Mouse (Mus musculus): Measurements from ENCODE around the gene Htra2. TPM values are rescaled to one million over a fixed set of nuclear protein-coding genes. Genes with fewer than 3 reads are reported as not detected.

Htra2 gene
- polyA plus RNA-seq, 1 experiment from 2014 or later, result 147 TPM

DNA sequence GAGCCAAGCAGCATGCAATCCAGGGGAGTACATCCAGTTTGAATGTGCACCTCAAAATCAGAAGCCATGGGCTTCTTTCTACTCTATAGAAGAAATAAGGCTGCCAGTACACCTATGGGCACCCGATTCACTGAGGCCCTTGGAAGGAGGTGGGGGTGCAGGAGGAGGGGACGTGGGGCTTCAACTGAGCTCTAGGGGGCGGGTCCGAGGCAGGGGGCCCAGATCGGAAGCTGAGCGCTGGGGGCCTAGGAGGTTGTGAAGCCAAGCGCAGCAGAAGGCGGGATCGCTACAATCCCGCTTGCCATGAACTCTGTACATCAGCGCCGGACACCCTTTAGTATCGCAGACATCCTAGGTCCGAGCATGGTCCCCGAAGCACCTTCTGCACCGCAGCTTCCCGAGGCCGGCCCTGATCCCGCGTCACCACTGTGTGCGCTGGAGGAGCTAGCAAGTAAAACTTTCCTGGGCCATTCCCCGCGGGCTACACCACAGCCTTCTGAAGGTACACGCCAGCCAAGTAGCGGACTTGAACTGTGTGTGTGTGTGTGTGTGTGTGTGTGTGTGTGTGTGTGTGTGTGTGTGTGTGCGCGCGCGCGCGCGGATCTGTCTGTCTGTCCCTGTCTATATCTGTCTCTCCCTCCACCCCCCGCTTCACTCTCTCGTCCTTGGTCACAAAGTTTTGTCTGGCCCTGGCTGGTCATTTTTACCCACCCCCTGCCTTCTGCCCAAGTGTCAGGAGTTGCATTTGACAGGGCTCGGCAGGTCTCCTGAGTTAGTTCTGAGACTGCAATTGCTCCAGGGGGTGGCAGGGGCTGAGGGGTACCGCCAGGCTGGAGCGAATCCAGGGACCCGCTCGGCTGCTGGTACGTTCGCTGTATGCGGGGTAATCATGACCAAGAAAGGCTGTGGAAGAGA lies 31.3 kb upstream of the Htra2 start, which contains the start of gene Lbx2:
Gene Lbx2 (plus strand): TSS at position 247 of the 915 bp plus-strand sequence.
- no peak within 1 kb of the TSS for H3K27ac ChIP-seq
- H3K36me3 ChIP-seq, result peaks cover 12% of the 10 kb centered on the region
- H3K4me3 ChIP-seq, result peak within 1 kb of the TSS; percentile 29
- peaks cover 15% of the 10 kb centered on the region; the same call in 1 of the 2 replicates for H3K4me1 ChIP-seq
- ATAC-seq, result 0 out of 2 replicates have a peak, but pooled peaks have one; percentile 30
- no peaks in the 10 kb centered on the region for H3K9me3 ChIP-seq (replicated peaks)
- H3K27me3 ChIP-seq (replicated peaks), result peaks cover 95% of the 10 kb centered on the region
- H3K9ac ChIP-seq, result no peak within 1 kb of the TSS
- peak within 1 kb of the TSS; percentile 56 for H3K4me2 ChIP-seq
- 2% methylated on average over 35 of the region's 42 CpGs for WGBS (ENCODE audit: insufficient replicate concordance)

- Histone ChIP-seq H3K4me1 (peaks cover 28% of the 10 kb centered on the region), H3K9me3 (replicated peaks) (no peaks in the 10 kb centered on the region), H3K4me3 (no peak overlapping the region), H3K27ac (no peak overlapping the region), H3K27me3 (replicated peaks) (peaks cover 77% of the 10 kb centered on the region), H3K9ac (no peak overlapping the region), H3K36me3 (peaks cover 31% of the 10 kb centered on the region), H3K4me2 (no peak overlapping the region)
- ATAC-seq, result no peak
- WGBS (ENCODE audit: insufficient replicate concordance), result 22% methylated on average over 6 of the region's 6 CpGs
Measured at GRCm38 (mm10) chr6:83084477-83084876, 29.4 kb upstream of the Htra2 start.

- peaks cover 67% of the 10 kb centered on the region for H3K27me3 ChIP-seq (replicated peaks)
- H3K9ac ChIP-seq, result no peak overlapping the region
- H3K36me3 ChIP-seq, result peaks cover 32% of the 10 kb centered on the region
- 25% methylated on average over 5 of the region's 5 CpGs for WGBS (ENCODE audit: insufficient replicate concordance)
- H3K4me3 ChIP-seq, result no peak overlapping the region
- no peak for ATAC-seq
- H3K4me1 ChIP-seq, result peaks cover 36% of the 10 kb centered on the region
- no peak overlapping the region for H3K27ac ChIP-seq
- H3K9me3 ChIP-seq (replicated peaks), result no peaks in the 10 kb centered on the region
- H3K4me2 ChIP-seq, result no peak overlapping the region
Measured at GRCm38 (mm10) chr6:83083497-83083896, 28.4 kb upstream of the Htra2 start.

GRCm38 (mm10) chr6:83080210-83080609 lies 25.1 kb upstream of the Htra2 start:
- H3K9me3 ChIP-seq (replicated peaks), result no peaks in the 10 kb centered on the region
- peaks cover 58% of the 10 kb centered on the region for H3K27me3 ChIP-seq (replicated peaks)

GRCm38 (mm10) chr6:83078324-83078858 lies 23.3 kb upstream of the Htra2 start:
- Histone ChIP-seq H3K9ac (peak overlapping the region; percentile 78), H3K4me1 (peaks cover 27% of the 10 kb centered on the region), H3K4me2 (peak overlapping the region; percentile 83), H3K27ac (peak overlapping the region; percentile 85), H3K36me3 (peaks cover 32% of the 10 kb centered on the region), H3K9me3 (replicated peaks) (no peaks in the 10 kb centered on the region), H3K4me3 (peak overlapping the region; percentile 78), H3K27me3 (replicated peaks) (peaks cover 58% of the 10 kb centered on the region)
- under 1% methylated on average over 46 of the region's 46 CpGs for WGBS (ENCODE audit: insufficient replicate concordance)
- peak; percentile 90 for ATAC-seq

More at GRCm38 (mm10) chr6:83080210-83080609, 25.1 kb upstream of the Htra2 start:
- whole genome bisulfite sequencing (ENCODE audit: insufficient replicate concordance), result 83% methylated on average over 5 of the region's 5 CpGs
- peaks cover 27% of the 10 kb centered on the region for H3K4me1 ChIP-seq
- H3K4me2 ChIP-seq, result no peak overlapping the region
- H3K27ac ChIP-seq, result no peak overlapping the region
- no peak overlapping the region for H3K9ac ChIP-seq
- no peak overlapping the region for H3K4me3 ChIP-seq
- H3K36me3 ChIP-seq, result peaks cover 32% of the 10 kb centered on the region
- ATAC-seq, result no peak

- under 1% methylated on average over 54 of the region's 54 CpGs for WGBS (ENCODE audit: insufficient replicate concordance)
- peak within 1 kb of the TSS; percentile 85 for H3K27ac ChIP-seq
- H3K36me3 ChIP-seq, result peaks cover 32% of the 10 kb centered on the region
- H3K4me1 ChIP-seq, result peaks cover 27% of the 10 kb centered on the region
- no peaks in the 10 kb centered on the region for H3K9me3 ChIP-seq (replicated peaks)
- H3K9ac ChIP-seq, result peak within 1 kb of the TSS; percentile 78
- peak; percentile 56 for ATAC-seq
- peaks cover 58% of the 10 kb centered on the region for H3K27me3 ChIP-seq (replicated peaks)
- H3K4me3 ChIP-seq, result peak within 1 kb of the TSS; percentile 78
- H3K4me2 ChIP-seq, result peak within 1 kb of the TSS; percentile 83
Measured at GRCm38 (mm10) chr6:83077630-83078323, 22.7 kb upstream of the Htra2 start, which contains the start of gene Pcgf1. Gene Pcgf1 (plus strand): TSS chr6:83077869.

DNA sequence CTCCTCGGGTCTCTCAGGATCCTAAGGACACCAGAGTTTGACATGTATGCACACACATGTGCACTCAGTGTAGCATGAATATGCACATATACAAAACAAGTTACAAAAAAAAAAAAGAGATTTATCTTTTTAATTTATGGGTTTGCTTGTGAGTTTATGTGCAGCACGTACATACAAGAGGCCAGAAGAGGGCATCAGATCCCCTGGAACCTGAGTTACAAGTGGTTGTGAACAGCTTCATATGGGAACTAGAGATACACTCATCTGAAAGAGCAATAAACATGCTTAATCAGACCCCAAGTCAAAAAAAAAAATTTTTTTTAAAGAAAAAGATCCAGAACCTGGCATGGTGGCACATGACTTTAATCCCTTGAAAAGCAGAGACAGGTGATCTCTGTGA lies 19.9 kb upstream of the Htra2 start:
- Histone ChIP-seq H3K4me3 (no peak overlapping the region), H3K4me2 (no peak overlapping the region), H3K4me1 (peaks cover 35% of the 10 kb centered on the region), H3K9ac (no peak overlapping the region), H3K36me3 (peaks cover 6% of the 10 kb centered on the region), H3K27ac (no peak overlapping the region), H3K9me3 (replicated peaks) (no peaks in the 10 kb centered on the region), H3K27me3 (replicated peaks) (peaks cover 76% of the 10 kb centered on the region)
- WGBS (ENCODE audit: insufficient replicate concordance), result 23% methylated on average over 2 of the region's 2 CpGs
- ATAC-seq, result no peak

GRCm38 (mm10) chr6:83071220-83071619 lies 16.1 kb upstream of the Htra2 start:
- Histone ChIP-seq H3K9me3 (replicated peaks) (no peaks in the 10 kb centered on the region), H3K9ac (no peak overlapping the region), H3K36me3 (no peaks in the 10 kb centered on the region), H3K4me3 (0 out of 2 replicates have a peak overlapping the region, but pooled peaks have one; percentile 11), H3K4me1 (peaks cover 33% of the 10 kb centered on the region), H3K27me3 (replicated peaks) (peaks cover 100% of the 10 kb centered on the region), H3K27ac (no peak overlapping the region), H3K4me2 (peak overlapping the region; percentile 36)
- no peak for ATAC-seq
- 2% methylated on average over 21 of the region's 24 CpGs for WGBS (ENCODE audit: insufficient replicate concordance)

- H3K4me2 ChIP-seq, result peak overlapping the region; percentile 36
- no peak for ATAC-seq
- no peak overlapping the region for H3K9ac ChIP-seq
- no peak overlapping the region for H3K27ac ChIP-seq
- H3K27me3 ChIP-seq (replicated peaks), result peaks cover 100% of the 10 kb centered on the region
- H3K36me3 ChIP-seq, result no peaks in the 10 kb centered on the region
- peaks cover 33% of the 10 kb centered on the region for H3K4me1 ChIP-seq
- peak overlapping the region; percentile 32 for H3K4me3 ChIP-seq
- no peaks in the 10 kb centered on the region for H3K9me3 ChIP-seq (replicated peaks)
- WGBS (ENCODE audit: insufficient replicate concordance), result 1% methylated on average over 56 of the region's 58 CpGs
Measured at GRCm38 (mm10) chr6:83070311-83071219, 15.5 kb upstream of the Htra2 start.

DNA sequence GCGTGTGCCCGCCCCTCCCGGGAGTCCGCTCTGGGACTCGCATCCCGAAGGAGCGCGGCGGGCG lies 15.0 kb upstream of the Htra2 start, which contains the start of gene Tlx2:
Gene Tlx2 (minus strand): TSS at position 47 of the 64 bp plus-strand sequence.
- WGBS (ENCODE audit: insufficient replicate concordance), result 1% methylated on average over 10 of the region's 10 CpGs
- peaks cover 33% of the 10 kb centered on the region for H3K4me1 ChIP-seq
- ATAC-seq, result no peak
- peak within 1 kb of the TSS; percentile 53 for H3K4me2 ChIP-seq
- H3K27me3 ChIP-seq (replicated peaks), result peaks cover 100% of the 10 kb centered on the region
- H3K9me3 ChIP-seq (replicated peaks), result no peaks in the 10 kb centered on the region
- H3K9ac ChIP-seq, result no peak within 1 kb of the TSS
- H3K27ac ChIP-seq, result no peak within 1 kb of the TSS
- no peaks in the 10 kb centered on the region for H3K36me3 ChIP-seq
- peak within 1 kb of the TSS; percentile 32 for H3K4me3 ChIP-seq

GRCm38 (mm10) chr6:83069488-83070246 lies 14.6 kb upstream of the Htra2 start:
- ATAC-seq, result no peak
- 2% methylated on average over 69 of the region's 69 CpGs for WGBS (ENCODE audit: insufficient replicate concordance)
- Histone ChIP-seq H3K36me3 (no peaks in the 10 kb centered on the region), H3K9ac (no peak overlapping the region), H3K4me2 (peak overlapping the region; percentile 36), H3K9me3 (replicated peaks) (no peaks in the 10 kb centered on the region), H3K4me1 (peaks cover 33% of the 10 kb centered on the region), H3K4me3 (peak overlapping the region; percentile 32), H3K27ac (no peak overlapping the region), H3K27me3 (replicated peaks) (peaks cover 100% of the 10 kb centered on the region)
